Mouse (Mus musculus): ENCODE measurements at regions not wholly inside any gene's neighbourhood (a gene's known extent, or its start where the extent isn't known, plus 50 kb on each side); places are given as distances from the start of the nearest gene placed in this dataset.

DNA sequence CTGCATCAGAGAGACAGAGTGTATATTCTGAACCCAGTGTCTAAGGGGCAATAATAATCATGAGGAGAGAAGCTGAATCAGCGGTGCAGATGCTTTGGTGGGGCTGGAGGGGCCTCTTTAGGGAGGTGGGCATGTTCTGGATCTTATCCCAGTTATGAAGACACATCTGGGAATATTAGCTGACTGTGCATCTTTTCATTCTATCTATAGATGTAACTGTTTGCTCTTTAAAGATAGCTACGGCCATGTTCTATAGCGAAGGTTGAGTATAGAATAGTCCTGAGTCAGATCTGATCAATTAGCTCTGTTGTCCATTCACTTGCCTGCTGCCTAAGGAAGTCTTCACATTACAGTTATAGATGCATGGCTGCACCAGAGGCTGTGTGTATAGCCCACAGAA lies 104.0 kb downstream of the 2410131K14Rik start:
- Histone ChIP-seq H3K9me3 (replicated peaks; ENCODE audit: control insufficient read depth, low read length) (no peaks in the 10 kb centered on the region), H3K36me3 (replicated peaks; ENCODE audit: control insufficient read depth, insufficient read depth, low read length) (no peaks in the 10 kb centered on the region), H3K4me2 (ENCODE audit: low read depth, low read length) (no peak overlapping the region), H3K27me3 (ENCODE audit: control insufficient read depth, insufficient read depth, low read length) (no peaks in the 10 kb centered on the region), H3K4me3 (ENCODE audit: low read depth, low read length) (no peak overlapping the region), H3K27ac (ENCODE audit: low read depth) (no peak overlapping the region), H3K4me1 (ENCODE audit: control insufficient read depth, insufficient read depth) (peaks cover 9% of the 10 kb centered on the region), H3K9ac (replicated peaks; ENCODE audit: low read depth, low read length) (no peak overlapping the region)
- 87% methylated on average over 3 of the region's 3 CpGs for WGBS
- no peak for ATAC-seq (ENCODE audit: insufficient read depth, low read depth)
- TF ChIP-seq EP300 (IDR thresholded peaks at IDR 0.05; ENCODE audit: low read depth): no peak
- no peak for TF ChIP-seq CTCF (IDR thresholded peaks at IDR 0.05; ENCODE audit: low read depth)
- DNase-seq (ENCODE audit: low spot score): no peak

GRCm38 (mm10) chr5:118351301-118351700 lies 106.3 kb downstream of the 2410131K14Rik start:
- no peaks in the 10 kb centered on the region for H3K36me3 ChIP-seq (replicated peaks; ENCODE audit: control insufficient read depth, insufficient read depth, low read length)

GRCm38 (mm10) chr5:118352142-118352541 lies 107.1 kb downstream of the 2410131K14Rik start:
- no peak for ATAC-seq (ENCODE audit: insufficient read depth, low read depth)
- Histone ChIP-seq H3K4me3 (ENCODE audit: low read depth, low read length) (no peak overlapping the region), H3K9me3 (replicated peaks; ENCODE audit: control insufficient read depth, low read length) (no peaks in the 10 kb centered on the region), H3K36me3 (replicated peaks; ENCODE audit: control insufficient read depth, insufficient read depth, low read length) (no peaks in the 10 kb centered on the region), H3K4me2 (ENCODE audit: low read depth, low read length) (no peak overlapping the region), H3K27me3 (ENCODE audit: control insufficient read depth, insufficient read depth, low read length) (no peaks in the 10 kb centered on the region), H3K27ac (ENCODE audit: low read depth) (no peak overlapping the region), H3K4me1 (ENCODE audit: control insufficient read depth, insufficient read depth) (peaks cover 10% of the 10 kb centered on the region; the same call in 1 of the 2 replicates), H3K9ac (replicated peaks; ENCODE audit: low read depth, low read length) (no peak overlapping the region)
- DNase-seq (ENCODE audit: low spot score): no peak
- WGBS: 87% methylated on average over 4 of the region's 4 CpGs
- TF ChIP-seq CTCF (IDR thresholded peaks at IDR 0.05; ENCODE audit: low read depth) (no peak), EP300 (IDR thresholded peaks at IDR 0.05; ENCODE audit: low read depth) (no peak)

More at GRCm38 (mm10) chr5:118351301-118351700, 106.3 kb downstream of the 2410131K14Rik start:
- H3K4me3 ChIP-seq (ENCODE audit: low read depth, low read length): no peak overlapping the region
- H3K27me3 ChIP-seq (ENCODE audit: control insufficient read depth, insufficient read depth, low read length): no peaks in the 10 kb centered on the region
- WGBS: 41% methylated on average over 1 of the region's 1 CpGs
- H3K9me3 ChIP-seq (replicated peaks; ENCODE audit: control insufficient read depth, low read length): no peaks in the 10 kb centered on the region
- no peak overlapping the region for H3K9ac ChIP-seq (replicated peaks; ENCODE audit: low read depth, low read length)
- DNase-seq (ENCODE audit: low spot score): no peak
- H3K27ac ChIP-seq (ENCODE audit: low read depth): no peak overlapping the region
- no peak overlapping the region for H3K4me2 ChIP-seq (ENCODE audit: low read depth, low read length)
- ATAC-seq (ENCODE audit: insufficient read depth, low read depth): no peak
- TF ChIP-seq CTCF (IDR thresholded peaks at IDR 0.05; ENCODE audit: low read depth): no peak
- TF ChIP-seq EP300 (IDR thresholded peaks at IDR 0.05; ENCODE audit: low read depth): no peak
- H3K4me1 ChIP-seq (ENCODE audit: control insufficient read depth, insufficient read depth): peaks cover 10% of the 10 kb centered on the region; the same call in 1 of the 2 replicates

DNA sequence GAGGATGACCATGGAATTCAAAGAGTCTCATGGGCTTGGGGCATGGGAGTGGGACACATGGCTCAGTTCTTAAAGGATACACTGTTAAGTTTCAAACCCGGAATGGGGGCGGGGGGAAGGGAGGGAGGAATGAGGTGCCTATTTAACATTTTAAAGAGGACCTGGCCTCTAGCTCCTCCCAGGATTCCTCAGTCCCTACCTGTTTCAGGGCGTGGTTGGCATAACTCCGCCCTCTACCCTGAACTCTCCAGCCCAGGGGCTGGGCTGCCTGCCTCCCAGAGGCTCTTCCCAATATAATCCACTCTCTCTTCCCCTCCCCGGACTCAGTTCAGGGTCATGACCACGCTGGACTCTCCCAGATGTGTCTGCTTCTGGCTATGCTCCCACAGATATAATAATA lies 108.0 kb downstream of the 2410131K14Rik start:
- H3K9me3 ChIP-seq (replicated peaks; ENCODE audit: control insufficient read depth, low read length): no peaks in the 10 kb centered on the region
- no peak overlapping the region for H3K9ac ChIP-seq (replicated peaks; ENCODE audit: low read depth, low read length)
- 34% methylated on average over 6 of the region's 6 CpGs for WGBS
- H3K27me3 ChIP-seq (ENCODE audit: control insufficient read depth, insufficient read depth, low read length): no peaks in the 10 kb centered on the region
- H3K36me3 ChIP-seq (replicated peaks; ENCODE audit: control insufficient read depth, insufficient read depth, low read length): no peaks in the 10 kb centered on the region
- ATAC-seq (ENCODE audit: insufficient read depth, low read depth) (no peak), DNase-seq (ENCODE audit: low spot score) (no peak)
- TF ChIP-seq CTCF (IDR thresholded peaks at IDR 0.05; ENCODE audit: low read depth): no peak
- TF ChIP-seq EP300 (IDR thresholded peaks at IDR 0.05; ENCODE audit: low read depth): no peak
- H3K27ac ChIP-seq (ENCODE audit: low read depth): no peak overlapping the region
- H3K4me3 ChIP-seq (ENCODE audit: low read depth, low read length): no peak overlapping the region
- H3K4me2 ChIP-seq (ENCODE audit: low read depth, low read length): no peak overlapping the region
- H3K4me1 ChIP-seq (ENCODE audit: control insufficient read depth, insufficient read depth): peaks cover 10% of the 10 kb centered on the region; the same call in 1 of the 2 replicates

DNA sequence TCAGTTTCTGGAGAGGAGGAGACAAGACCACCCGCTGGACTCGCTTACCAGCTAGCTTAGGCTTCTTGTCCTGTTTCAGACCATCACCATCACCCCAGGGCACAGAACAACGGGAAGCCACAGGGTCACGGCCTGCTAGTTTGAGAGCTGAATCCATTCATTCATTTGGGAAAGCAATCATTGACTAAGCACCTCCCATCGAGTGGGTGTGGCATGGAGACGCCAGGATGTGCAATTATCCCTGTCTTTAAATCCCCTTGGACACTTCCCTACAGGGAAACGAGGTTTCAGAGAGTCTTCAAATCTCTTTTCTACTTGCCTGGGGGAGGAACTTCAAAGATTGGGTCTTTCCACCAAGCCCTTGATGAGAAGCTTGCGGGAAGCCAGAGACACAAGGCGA lies 108.7 kb downstream of the 2410131K14Rik start:
- DNase-seq (ENCODE audit: low spot score): no peak
- no peak for ATAC-seq (ENCODE audit: insufficient read depth, low read depth)
- no peak overlapping the region for H3K9ac ChIP-seq (replicated peaks; ENCODE audit: low read depth, low read length)
- peaks cover 10% of the 10 kb centered on the region; the same call in 1 of the 2 replicates for H3K4me1 ChIP-seq (ENCODE audit: control insufficient read depth, insufficient read depth)
- H3K27ac ChIP-seq (ENCODE audit: low read depth): no peak overlapping the region
- no peaks in the 10 kb centered on the region for H3K27me3 ChIP-seq (ENCODE audit: control insufficient read depth, insufficient read depth, low read length)
- 43% methylated on average over 9 of the region's 9 CpGs for WGBS
- no peaks in the 10 kb centered on the region for H3K9me3 ChIP-seq (replicated peaks; ENCODE audit: control insufficient read depth, low read length)
- TF ChIP-seq CTCF (IDR thresholded peaks at IDR 0.05; ENCODE audit: low read depth) (no peak), EP300 (IDR thresholded peaks at IDR 0.05; ENCODE audit: low read depth) (no peak)
- H3K4me3 ChIP-seq (ENCODE audit: low read depth, low read length): no peak overlapping the region
- H3K36me3 ChIP-seq (replicated peaks; ENCODE audit: control insufficient read depth, insufficient read depth, low read length): no peaks in the 10 kb centered on the region
- H3K4me2 ChIP-seq (ENCODE audit: low read depth, low read length): peak overlapping the region; percentile 8; the same call in 1 of the 2 replicates

DNA sequence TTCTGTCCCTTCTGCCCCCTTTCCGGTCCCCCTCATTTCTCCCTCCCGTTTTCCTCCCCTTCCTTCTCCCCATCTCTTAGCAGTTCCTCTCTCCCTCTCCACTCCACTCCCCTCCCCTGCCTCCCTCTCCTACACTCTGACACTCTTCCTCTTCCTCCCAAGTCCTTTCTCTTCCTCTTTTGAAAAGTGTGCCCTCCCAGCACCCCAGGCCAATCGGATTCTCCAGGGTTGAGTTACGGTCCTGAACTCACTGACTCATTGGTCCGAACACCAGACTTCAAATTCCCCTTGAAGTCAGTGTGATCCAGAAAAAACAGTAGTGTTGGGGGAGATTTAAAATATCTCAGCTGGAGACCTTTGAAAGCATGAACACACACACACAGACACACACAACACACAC lies 109.1 kb downstream of the 2410131K14Rik start:
- no peak for DNase-seq (ENCODE audit: low spot score)
- Histone ChIP-seq H3K4me2 (ENCODE audit: low read depth, low read length) (no peak overlapping the region), H3K27me3 (ENCODE audit: control insufficient read depth, insufficient read depth, low read length) (no peaks in the 10 kb centered on the region), H3K36me3 (replicated peaks; ENCODE audit: control insufficient read depth, insufficient read depth, low read length) (no peaks in the 10 kb centered on the region), H3K4me3 (ENCODE audit: low read depth, low read length) (no peak overlapping the region), H3K4me1 (ENCODE audit: control insufficient read depth, insufficient read depth) (peaks cover 10% of the 10 kb centered on the region; the same call in 1 of the 2 replicates), H3K9ac (replicated peaks; ENCODE audit: low read depth, low read length) (no peak overlapping the region), H3K9me3 (replicated peaks; ENCODE audit: control insufficient read depth, low read length) (no peaks in the 10 kb centered on the region), H3K27ac (ENCODE audit: low read depth) (no peak overlapping the region)
- WGBS: 43% methylated on average over 5 of the region's 5 CpGs
- TF ChIP-seq EP300 (IDR thresholded peaks at IDR 0.05; ENCODE audit: low read depth): no peak
- TF ChIP-seq CTCF (IDR thresholded peaks at IDR 0.05; ENCODE audit: low read depth): no peak
- peak; percentile 40; the same call in 1 of the 2 replicates for ATAC-seq (ENCODE audit: insufficient read depth, low read depth)
